Mouse (Mus musculus) limb, embryonic 15.5 days (tissue): ENCODE results near the gene Purb. TPM values are rescaled to one million over a fixed set of nuclear protein-coding genes. Genes with fewer than 3 reads are reported as not detected.

Experiments used
- ATAC-seq: fragments of 200-750 bp; cut with Nextera tagmentation; 2 replicates; pipeline ENCODE4 v1.8.0; 2017; ENCODE audit warnings: low read depth, moderate TSS enrichment; ENCODE audit not compliant: insufficient number of reproducible peaks, low FRiP score, low TSS enrichment
- H3K27ac ChIP-seq: fragments of 300-500 bp; sonication (generic); 2 replicates; pipeline ENCODE4 v1.5.1; 2015; ENCODE audit warnings: moderate library complexity, mild to moderate bottlenecking, inconsistent platforms
- H3K27me3 ChIP-seq: fragments of 300-500 bp; sonication (generic); 2 replicates; pipeline ENCODE4 v1.6.1; 2015; ENCODE audit warnings: inconsistent platforms
- H3K36me3 ChIP-seq: fragments of 300-500 bp; sonication (generic); 2 replicates; pipeline ENCODE4 v1.6.1; 2015; ENCODE audit warnings: inconsistent platforms
- H3K4me1 ChIP-seq: fragments of 300-500 bp; sonication (generic); 2 replicates; pipeline ENCODE4 v1.6.1; 2015; ENCODE audit warnings: inconsistent platforms
- H3K4me2 ChIP-seq: fragments of 300-500 bp; sonication (generic); 2 replicates; pipeline ENCODE4 v1.6.1; 2015; ENCODE audit warnings: mild to moderate bottlenecking, inconsistent platforms
- H3K4me3 ChIP-seq: fragments of 300-500 bp; sonication (generic); 2 replicates; pipeline ENCODE4 v1.5.1; 2015; ENCODE audit warnings: mild to moderate bottlenecking, inconsistent platforms
- H3K9ac ChIP-seq: fragments of 300-500 bp; sonication (generic); 2 replicates; pipeline ENCODE4 v1.6.1; 2015; ENCODE audit warnings: inconsistent platforms
- H3K9me3 ChIP-seq: fragments of 300-500 bp; sonication (generic); 2 replicates; pipeline ENCODE4 v1.6.1; 2016; ENCODE audit warnings: inconsistent platforms
- WGBS: fragments of 180-500 bp; shearing (Covaris S2); methylation state at CpG from one replicate; pipeline ENCODE4 v1.1.7; 2015; 5-methylcytosine and 5-hydroxymethylcytosine counted together
- polyA plus RNA-seq: library from polyadenylated mRNA; unstranded; fragments of >200 nt; fragmentation: Nextera tagmentation; extraction: Ambion mirVana; gene quantifications from 2 replicates; pipeline ENCODE4 v1.2.1, GENCODE M21; 2015

Purb gene
- 29.2 and 29.9 TPM in 2 replicates for polyA plus RNA-seq

GRCm38 (mm10) chr11:6475867-6476484 is at the start of gene Purb:
TSS of gene Purb (minus strand) at chr11:6475917.
- peak within 1 kb of the TSS; percentile 97 for H3K27ac ChIP-seq
- H3K9me3 ChIP-seq, result no peaks in the 10 kb centered on the region
- peaks cover 24% of the 10 kb centered on the region for H3K4me1 ChIP-seq
- H3K36me3 ChIP-seq, result 0 out of 2 replicates have a peak, but pooled peaks cover 9% of the 10 kb centered on the region
- peak; percentile 91 for ATAC-seq
- H3K27me3 ChIP-seq, result no peaks in the 10 kb centered on the region
- under 1% methylated on average over 64 of the region's 76 CpGs for WGBS
- peak within 1 kb of the TSS; percentile 66 for H3K4me2 ChIP-seq
- peak within 1 kb of the TSS; percentile 93 for H3K4me3 ChIP-seq
- H3K9ac ChIP-seq, result peak within 1 kb of the TSS; percentile 94

DNA sequence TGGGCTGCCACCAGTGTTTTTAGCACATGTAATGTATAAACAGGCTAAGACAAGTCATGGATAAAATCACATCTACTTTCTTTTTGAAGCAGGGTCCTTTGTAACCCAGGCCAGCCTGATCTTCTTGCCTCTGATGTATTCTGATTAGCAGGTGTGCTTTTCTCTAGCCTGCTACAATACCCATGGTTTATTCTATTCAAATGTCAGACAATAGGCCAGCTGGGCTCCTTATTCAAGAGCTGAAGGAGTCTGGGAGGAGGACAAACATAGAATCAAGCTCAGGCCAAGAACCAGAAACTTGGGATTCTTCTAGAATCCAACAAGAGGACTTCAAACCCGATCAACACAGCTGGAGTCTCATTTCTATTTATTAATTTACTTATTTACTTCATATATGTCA is 49.5 kb upstream of the Purb start:
- H3K27ac ChIP-seq, result no peak overlapping the region
- H3K9ac ChIP-seq, result no peak overlapping the region
- H3K9me3 ChIP-seq, result no peaks in the 10 kb centered on the region
- H3K36me3 ChIP-seq, result peaks cover 29% of the 10 kb centered on the region
- H3K27me3 ChIP-seq, result no peaks in the 10 kb centered on the region
- no peak for ATAC-seq
- H3K4me3 ChIP-seq, result no peak overlapping the region
- 84% methylated on average over 1 of the region's 1 CpGs for WGBS
- H3K4me2 ChIP-seq, result no peak overlapping the region
- H3K4me1 ChIP-seq, result peaks cover 9% of the 10 kb centered on the region; the same call in 1 of the 2 replicates

DNA sequence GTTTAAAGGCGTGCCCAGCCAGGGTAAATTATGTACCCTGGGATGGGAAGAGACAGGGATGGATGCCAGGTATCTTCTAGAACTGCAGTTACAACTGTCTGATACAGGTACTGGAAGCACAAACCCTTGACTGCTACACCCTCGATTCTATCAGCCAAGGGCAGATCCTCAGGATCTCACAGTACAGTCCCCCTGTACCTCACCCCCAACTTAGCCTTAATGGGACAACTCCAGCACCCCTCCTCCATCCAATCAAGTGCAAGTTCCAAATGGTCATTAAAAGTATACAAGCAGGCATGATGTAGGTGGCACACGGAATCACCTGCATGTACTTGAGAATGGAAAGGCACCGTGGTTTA is 49.1 kb upstream of the Purb start:
- Histone ChIP-seq H3K9ac (no peak overlapping the region), H3K4me2 (no peak overlapping the region), H3K9me3 (no peaks in the 10 kb centered on the region), H3K36me3 (peaks cover 29% of the 10 kb centered on the region), H3K27ac (0 out of 2 replicates have a peak overlapping the region, but pooled peaks have one; percentile 11), H3K27me3 (no peaks in the 10 kb centered on the region), H3K4me1 (peaks cover 9% of the 10 kb centered on the region; the same call in 1 of the 2 replicates), H3K4me3 (no peak overlapping the region)
- ATAC-seq, result no peak
- 89% methylated on average over 4 of the region's 4 CpGs for WGBS

- Histone ChIP-seq H3K4me2 (no peak overlapping the region), H3K36me3 (peaks cover 29% of the 10 kb centered on the region), H3K4me3 (no peak overlapping the region), H3K27ac (peak overlapping the region; percentile 11; the same call in 1 of the 2 replicates), H3K9ac (no peak overlapping the region), H3K9me3 (no peaks in the 10 kb centered on the region), H3K4me1 (peaks cover 9% of the 10 kb centered on the region; the same call in 1 of the 2 replicates), H3K27me3 (no peaks in the 10 kb centered on the region)
- ATAC-seq, result no peak
- 89% methylated on average over 8 of the region's 8 CpGs for WGBS
Measured at GRCm38 (mm10) chr11:6524165-6524879, 48.6 kb upstream of the Purb start.

DNA sequence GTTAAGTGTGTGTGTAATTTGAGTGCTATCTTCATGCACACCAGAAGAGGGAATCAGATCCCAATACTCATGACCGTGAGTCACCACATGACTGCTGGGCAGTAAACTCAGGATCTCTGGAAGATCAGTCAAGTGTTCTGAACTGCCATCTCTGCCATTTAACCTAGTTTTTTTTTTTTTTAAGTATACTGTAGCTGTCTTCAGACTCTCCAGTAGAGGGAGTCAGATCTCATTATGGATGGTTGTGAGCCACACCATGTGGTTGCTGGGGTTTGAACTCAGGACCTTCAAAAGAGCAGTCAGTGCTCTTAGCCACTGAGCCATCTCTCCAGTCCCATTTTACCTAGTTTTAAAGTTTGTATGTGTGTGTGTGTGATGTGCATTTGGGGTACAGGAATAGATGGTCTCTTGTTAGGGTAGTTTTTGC is 48.0 kb upstream of the Purb start:
- H3K4me2 ChIP-seq, result no peak overlapping the region
- H3K4me3 ChIP-seq, result no peak overlapping the region
- no peak overlapping the region for H3K9ac ChIP-seq
- H3K9me3 ChIP-seq, result no peaks in the 10 kb centered on the region
- peaks cover 7% of the 10 kb centered on the region; the same call in 1 of the 2 replicates for H3K4me1 ChIP-seq
- no peak for ATAC-seq
- 49% methylated on average over 1 of the region's 1 CpGs for WGBS
- H3K27ac ChIP-seq, result no peak overlapping the region
- H3K36me3 ChIP-seq, result peaks cover 29% of the 10 kb centered on the region
- no peaks in the 10 kb centered on the region for H3K27me3 ChIP-seq

DNA sequence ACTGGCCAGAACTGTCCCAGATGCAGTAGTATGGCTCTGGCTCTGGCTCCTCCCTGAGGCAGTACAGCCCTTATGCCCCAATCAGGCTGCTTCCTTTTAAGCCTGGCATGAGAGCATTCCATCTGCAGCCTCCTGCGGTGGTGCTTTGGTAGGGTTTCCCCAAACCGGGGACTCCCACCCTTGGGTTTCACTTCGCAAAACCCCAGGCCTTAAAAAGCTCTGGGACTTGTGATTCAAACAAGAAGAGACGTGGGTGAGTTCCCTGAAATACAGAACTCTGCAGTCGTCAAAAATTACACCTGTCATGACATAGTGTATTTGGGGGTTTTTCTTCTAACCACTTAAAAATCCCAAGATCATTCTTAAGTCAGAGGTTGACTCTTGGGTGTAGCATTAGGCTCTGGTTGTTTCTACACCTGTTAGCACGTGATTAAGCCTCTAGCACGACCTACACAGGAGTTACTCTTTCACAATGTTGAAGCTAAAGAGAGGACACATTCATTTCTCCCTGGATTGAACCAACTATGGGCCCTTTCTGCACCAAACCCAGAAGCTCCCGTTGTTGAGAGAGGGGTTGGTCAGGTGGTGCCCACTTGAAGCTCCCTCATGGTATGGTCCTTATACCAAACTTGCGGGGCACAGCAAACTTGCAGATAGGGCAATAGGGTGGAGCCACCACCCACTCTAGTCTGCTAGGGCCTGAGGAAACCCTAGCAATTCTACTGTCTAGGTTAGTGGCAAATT is 47.2 kb upstream of the Purb start:
- H3K4me3 ChIP-seq, result no peak overlapping the region
- H3K4me1 ChIP-seq, result peaks cover 7% of the 10 kb centered on the region; the same call in 1 of the 2 replicates
- no peaks in the 10 kb centered on the region for H3K9me3 ChIP-seq
- no peak overlapping the region for H3K4me2 ChIP-seq
- ATAC-seq, result no peak
- WGBS, result 69% methylated on average over 9 of the region's 9 CpGs
- H3K27me3 ChIP-seq, result no peaks in the 10 kb centered on the region
- H3K27ac ChIP-seq, result no peak overlapping the region
- H3K36me3 ChIP-seq, result peaks cover 29% of the 10 kb centered on the region
- H3K9ac ChIP-seq, result no peak overlapping the region

DNA sequence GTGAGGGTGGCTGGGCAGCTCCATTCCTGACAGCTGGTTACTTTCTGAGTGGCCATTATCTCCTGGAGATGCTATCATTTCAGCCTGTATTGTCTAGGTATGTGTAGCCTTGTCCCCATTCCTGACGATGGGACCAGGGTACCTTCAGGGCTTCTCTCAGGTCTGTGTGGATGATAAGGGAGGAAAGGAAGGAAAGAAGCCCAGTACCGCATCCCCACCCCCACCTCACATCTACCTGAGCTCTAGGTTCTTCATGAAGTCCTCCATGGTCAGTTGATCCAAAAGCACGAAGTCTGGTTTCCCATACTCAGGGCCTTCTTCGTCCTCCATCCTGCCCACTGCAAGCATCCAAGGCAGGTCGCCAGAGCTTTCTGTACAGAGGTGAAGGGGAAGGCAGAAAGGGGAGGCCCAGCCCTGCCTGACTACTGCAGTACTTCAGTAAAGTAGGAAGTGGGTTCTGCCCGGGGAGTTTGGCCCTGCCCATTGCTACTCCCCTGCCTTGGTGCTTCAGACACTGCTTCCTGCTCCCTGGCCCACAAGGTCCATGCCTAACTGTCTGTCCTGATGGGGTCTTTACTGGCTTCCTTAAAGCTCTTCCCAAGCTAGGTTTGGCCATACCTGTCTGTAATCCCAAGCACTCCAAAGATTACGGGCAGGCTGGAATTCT is 44.9 kb upstream of the Purb start, which contains the start of gene Myo1g:
TSS of gene Myo1g (minus strand) at position 459 of the 667 bp plus-strand sequence.
- no peak for ATAC-seq
- H3K36me3 ChIP-seq, result peaks cover 18% of the 10 kb centered on the region
- no peak within 1 kb of the TSS for H3K4me2 ChIP-seq
- no peak within 1 kb of the TSS for H3K27ac ChIP-seq
- no peaks in the 10 kb centered on the region for H3K4me1 ChIP-seq
- WGBS, result 72% methylated on average over 7 of the region's 7 CpGs
- no peak within 1 kb of the TSS for H3K9ac ChIP-seq
- H3K27me3 ChIP-seq, result no peaks in the 10 kb centered on the region
- no peaks in the 10 kb centered on the region for H3K9me3 ChIP-seq
- H3K4me3 ChIP-seq, result no peak within 1 kb of the TSS

GRCm38 (mm10) chr11:6519491-6520033 is 43.8 kb upstream of the Purb start:
- Histone ChIP-seq H3K27me3 (no peaks in the 10 kb centered on the region), H3K4me1 (no peaks in the 10 kb centered on the region), H3K4me3 (no peak overlapping the region), H3K36me3 (peaks cover 7% of the 10 kb centered on the region), H3K9me3 (no peaks in the 10 kb centered on the region), H3K27ac (no peak overlapping the region), H3K4me2 (no peak overlapping the region), H3K9ac (no peak overlapping the region)
- ATAC-seq, result no peak; the same call in 1 of the 2 replicates
- 73% methylated on average over 11 of the region's 11 CpGs for WGBS

- WGBS, result 56% methylated on average over 7 of the region's 7 CpGs
- no peak overlapping the region for H3K9ac ChIP-seq
- H3K27ac ChIP-seq, result no peak overlapping the region
- no peak overlapping the region for H3K4me2 ChIP-seq
- H3K4me3 ChIP-seq, result no peak overlapping the region
- H3K27me3 ChIP-seq, result no peaks in the 10 kb centered on the region
- no peaks in the 10 kb centered on the region for H3K4me1 ChIP-seq
- H3K36me3 ChIP-seq, result no peaks in the 10 kb centered on the region
- no peaks in the 10 kb centered on the region for H3K9me3 ChIP-seq
- ATAC-seq, result no peak
Measured at GRCm38 (mm10) chr11:6514837-6515236, 39.1 kb upstream of the Purb start.

DNA sequence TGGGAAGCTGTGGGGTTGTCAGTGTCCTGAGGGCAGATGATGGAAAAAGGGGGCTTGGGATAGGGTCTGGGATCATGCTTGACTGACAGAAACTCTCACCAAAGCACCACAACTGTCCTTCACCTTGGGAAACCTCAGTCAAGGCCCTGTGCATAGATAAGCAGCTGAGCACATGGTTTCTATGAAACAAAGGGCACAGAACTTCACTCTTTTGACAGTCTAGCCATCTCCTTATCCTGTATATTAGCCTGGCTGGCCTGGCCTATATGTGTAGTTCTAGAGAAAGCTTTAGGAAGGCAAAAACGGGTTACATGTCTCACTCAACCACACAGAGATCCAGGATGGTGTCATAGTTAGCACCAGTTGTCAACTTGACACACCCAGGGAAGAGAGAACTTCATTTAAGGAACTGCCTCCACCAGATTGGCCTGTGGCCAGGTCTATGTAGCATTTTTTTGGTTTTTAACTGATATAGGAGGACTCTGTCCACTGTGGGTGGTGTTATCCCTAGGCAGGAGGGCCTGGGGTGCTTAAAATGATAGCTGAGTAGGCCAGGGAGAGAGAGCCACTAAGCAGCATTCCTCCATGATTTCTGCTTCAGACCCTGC is 32.7 kb upstream of the Purb start:
- Histone ChIP-seq H3K4me3 (no peak overlapping the region), H3K36me3 (no peaks in the 10 kb centered on the region), H3K27ac (no peak overlapping the region), H3K9ac (no peak overlapping the region), H3K9me3 (no peaks in the 10 kb centered on the region), H3K4me1 (no peaks in the 10 kb centered on the region), H3K4me2 (no peak overlapping the region), H3K27me3 (no peaks in the 10 kb centered on the region)
- 86% methylated on average over 1 of the region's 1 CpGs for WGBS
- no peak for ATAC-seq

- no peaks in the 10 kb centered on the region for H3K4me1 ChIP-seq
- no peak overlapping the region for H3K9ac ChIP-seq
- WGBS, result 80% methylated on average over 9 of the region's 9 CpGs
- no peaks in the 10 kb centered on the region for H3K27me3 ChIP-seq
- no peak for ATAC-seq
- no peak overlapping the region for H3K4me3 ChIP-seq
- no peaks in the 10 kb centered on the region for H3K36me3 ChIP-seq
- H3K4me2 ChIP-seq, result no peak overlapping the region
- H3K27ac ChIP-seq, result no peak overlapping the region
- H3K9me3 ChIP-seq, result no peaks in the 10 kb centered on the region
Measured at GRCm38 (mm10) chr11:6506516-6506915, 30.8 kb upstream of the Purb start.
